In the genomic region with DNA sequence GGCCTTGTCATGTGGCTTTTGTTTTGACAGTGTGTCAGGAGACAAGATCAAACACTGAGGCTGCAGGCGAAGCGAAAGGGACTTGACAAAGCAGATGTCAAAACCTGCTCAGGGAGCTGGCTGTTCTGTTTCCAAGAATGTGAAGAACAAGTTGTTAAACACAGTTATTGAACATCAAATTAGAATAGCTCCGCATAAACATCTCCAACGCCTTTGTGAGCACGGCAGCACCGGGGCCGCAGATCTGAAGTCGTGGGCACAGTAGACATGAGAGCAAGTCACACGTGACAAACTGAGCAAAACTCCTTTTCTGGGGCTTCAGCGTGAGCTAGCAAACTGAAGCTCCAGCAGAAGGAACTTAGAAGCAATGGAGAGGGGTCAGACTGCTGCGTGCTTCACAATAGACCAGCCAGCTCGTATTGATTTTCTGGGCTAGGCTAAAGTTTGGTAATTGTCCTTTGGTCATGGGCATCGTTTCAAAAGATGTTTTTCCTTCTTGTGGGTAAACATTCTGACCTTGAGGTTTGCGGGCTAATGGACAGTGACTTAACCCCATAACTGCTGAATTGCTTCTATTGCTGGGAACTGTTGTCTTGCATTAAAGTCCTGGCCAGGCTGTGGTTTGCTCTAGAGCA, we compare ENCODE assay signal across 19 mouse cellular contexts. TPM values are rescaled to one million over a fixed set of nuclear protein-coding genes. Genes with fewer than 3 reads are reported as not detected.
DNase-seq lines count a peak whose midpoint lies in the region; ATAC-seq and TF ChIP-seq lines count a peak whose summit lies in the region.
"Had no signal": no experiment of that assay in that cellular context is flagged by ENCODE, and none has a peak within 500 bp of the region (broad histone marks: within the 10 kb centered on the region; RNA-seq: fewer than 3 reads in every experiment).

No protein-coding gene starts in this region.

- peak; percentile 94 for DNase-seq in liver, adult 2 months (ENCODE audit: extremely low read depth, low read depth, low spot score)
- peak; percentile 51 for DNase-seq in adipocyte (ENCODE audit: low spot score)
- peak; percentile 54 to 57 for DNase-seq in right cerebral cortex, adult 2 months (ENCODE audit: low spot score in 2 of 2)
- no peak for DNase-seq in spleen, adult 12 weeks (ENCODE audit: low spot score)
- DNase-seq in heart, adult 11 months = no peak
- DNase-seq: adrenal gland, postnatal 10 days; cerebellum, adult 11-12 months; gastrocnemius, postnatal 10 days; kidney, adult 8-10 months; spleen, adult 18-20 months had no signal

- H3K9ac ChIP-seq in liver, adult 2 months (ENCODE audit: low read depth, low read length) = peak overlapping the region; percentile 15; the same call in 1 of the 2 replicates
- no peak overlapping the region for H3K9ac ChIP-seq in liver, embryonic 12.5 days
- H3K9ac ChIP-seq: heart, embryonic 13.5 days; liver, embryonic 15.5 days had no signal

- peaks cover 5% of the 10 kb centered on the region; the same call in 1 of the 2 replicates for H3K4me1 ChIP-seq in liver, adult 2 months (ENCODE audit: control insufficient read depth, insufficient read depth, low read length)
- H3K4me1 ChIP-seq in liver, embryonic 12.5 days = 0 out of 2 replicates have a peak, but pooled peaks cover 7% of the 10 kb centered on the region
- H3K4me1 ChIP-seq: liver, embryonic 15.5 days had no signal

- TF ChIP-seq CTCF in liver, adult 2 months (IDR thresholded peaks at IDR 0.05; ENCODE audit: low read depth, low read length) = no peak

- no peaks in the 10 kb centered on the region for H3K36me3 ChIP-seq in liver, adult 2 months (ENCODE audit: control insufficient read depth, insufficient read depth, low read length)
- no peaks in the 10 kb centered on the region for H3K36me3 ChIP-seq in liver, embryonic 12.5 days
- H3K36me3 ChIP-seq: heart, embryonic 13.5 days; liver, embryonic 15.5 days had no signal

- no peaks in the 10 kb centered on the region for H3K27me3 ChIP-seq in liver, adult 2 months (ENCODE audit: control insufficient read depth, insufficient read depth, low read length)
- H3K27me3 ChIP-seq in liver, embryonic 12.5 days (replicated peaks) = no peaks in the 10 kb centered on the region
- H3K27me3 ChIP-seq: heart, embryonic 13.5 days; liver, embryonic 15.5 days had no signal

- TF ChIP-seq POLR2A in liver, adult 2 months (IDR thresholded peaks at IDR 0.05; ENCODE audit: extremely low read depth, insufficient read depth, low read length) = no peak

- no peak for ATAC-seq in liver, embryonic 12.5 days
- ATAC-seq in frontal cortex, adult (ENCODE audit: low TSS enrichment) = peak; percentile 46
- ATAC-seq: hindbrain, embryonic 16.5 days had no signal

- H3K4me2 ChIP-seq in liver, embryonic 12.5 days = no peak overlapping the region
- H3K4me2 ChIP-seq: heart, embryonic 13.5 days; liver, embryonic 15.5 days had no signal

- no peaks in the 10 kb centered on the region for H3K9me3 ChIP-seq in liver, embryonic 12.5 days (replicated peaks)
- H3K9me3 ChIP-seq: heart, embryonic 13.5 days; liver, embryonic 15.5 days had no signal

- H3K79me2 ChIP-seq in liver, adult 2 months (ENCODE audit: control insufficient read depth, insufficient read depth, low read length) = no peaks in the 10 kb centered on the region

- peak overlapping the region; percentile 91 for H3K27ac ChIP-seq in liver, adult 2 months (replicated peaks; ENCODE audit: insufficient read depth, low read depth, low read length)
- no peak overlapping the region for H3K27ac ChIP-seq in liver, embryonic 12.5 days
- H3K27ac ChIP-seq: heart, embryonic 13.5 days; liver, embryonic 15.5 days; macrophage had no signal

- H3K4me3 ChIP-seq in liver, adult 2 months (ENCODE audit: insufficient read depth, low read depth, low read length) = no peak overlapping the region
- no peak overlapping the region for H3K4me3 ChIP-seq in liver, embryonic 12.5 days
- H3K4me3 ChIP-seq: heart, embryonic 13.5 days; liver, embryonic 15.5 days had no signal

- WGBS in liver, adult 2 months = 21% methylated on average over 14 of the region's 14 CpGs
- 59% methylated on average over 14 of the region's 14 CpGs for WGBS in liver, embryonic 12.5 days (ENCODE audit: insufficient replicate concordance)

RNA-seq across cellular contexts. Expression of a gene that starts 39.6 kb away (rescaled TPM):
- under 0.01 TPM in 1 of 2 replicates, not detected in the other for total RNA-seq in liver, adult 2 months (2014; rRNA removed)
- not detected in 2 replicates for polyA plus RNA-seq in liver, adult 2 months (2012; rRNA removed)
- polyA plus RNA-seq in liver, embryonic 12.5 days (2016; fragmentation: Nextera tagmentation; extraction: Ambion mirVana) = not detected in 2 replicates
- total RNA-seq: common myeloid progenitor, adult 5-6 weeks; layer of hippocampus, postnatal 36 days; neutrophil, adult 5-6 weeks had no signal
- polyA plus RNA-seq: heart, embryonic 13.5 days; hindbrain, embryonic 16.5 days; liver, embryonic 15.5 days; macrophage had no signal

Comparison
In these comparisons a context has a peak if more than half of its experiments do, and no peak if none do; other contexts are left out.
1. DNase-seq: peak in liver, adult 2 months (single experiment), adipocyte (single experiment) and right cerebral cortex, adult 2 months (2 of 2); none in spleen, adult 12 weeks (single experiment) and heart, adult 11 months (single experiment).